Mouse (Mus musculus): Measurements from ENCODE around the gene Gm28553.
"Not testable (repeated sequence)": the region's sequence is repeated elsewhere in the genome, so short reads cannot be mapped to it uniquely, and the experiment has no call there.

Gm28553 gene

GRCm38 (mm10) chrY:48856197-48856596 is at the start of gene Gm28553:
Gm28553 (plus strand) TSS chrY:48856497.
- ATAC-seq (ENCODE audit: low TSS enrichment), result not testable (repeated sequence)

Data from frontal cortex, adult (tissue).